Mouse (Mus musculus) thymus, postnatal 36 days (tissue): Measurements from ENCODE around the gene Zfp61.
"Not testable (repeated sequence)": the region's sequence is repeated elsewhere in the genome, so short reads cannot be mapped to it uniquely, and the experiment has no call there.

ENCODE experiments used
- DNase-seq, 2 experiments: peaks; one replicate each; pipeline ENCODE4 v3.0.0; 2022; ENCODE audit warnings: mixed read lengths in 2 of 2

Zfp61 gene

GRCm38 (mm10) chr7:24296386-24296785 is 4.6 kb downstream of the Zfp61 start:
- DNase-seq, result no peak

GRCm38 (mm10) chr7:24295376-24295775 is 5.7 kb downstream of the Zfp61 start:
- no peak for DNase-seq

GRCm38 (mm10) chr7:24294763-24295162 is 6.3 kb downstream of the Zfp61 start:
- no peak for DNase-seq

GRCm38 (mm10) chr7:24293061-24293851 is 7.8 kb downstream of the Zfp61 start:
- no peak for DNase-seq

- DNase-seq, result no peak
Observed at GRCm38 (mm10) chr7:24291387-24292090, 9.5 kb downstream of the Zfp61 start.

- no peak for DNase-seq
Observed at GRCm38 (mm10) chr7:24290106-24290693, 10.8 kb downstream of the Zfp61 start.

GRCm38 (mm10) chr7:24288512-24288911 is 12.5 kb downstream of the Zfp61 start:
- no peak for DNase-seq

- DNase-seq, result no peak
Observed at GRCm38 (mm10) chr7:24287670-24288069, 13.4 kb downstream of the Zfp61 start.

GRCm38 (mm10) chr7:24286916-24287315 is 14.1 kb downstream of the Zfp61 start:
- DNase-seq, result no peak

- DNase-seq, result no peak
Observed at GRCm38 (mm10) chr7:24286090-24286489, 14.9 kb downstream of the Zfp61 start.

GRCm38 (mm10) chr7:24280858-24281145 is 20.2 kb downstream of the Zfp61 start:
- DNase-seq, result no peak

GRCm38 (mm10) chr7:24280031-24280857 is 20.8 kb downstream of the Zfp61 start:
- DNase-seq, result no peak

GRCm38 (mm10) chr7:24278771-24279170 is 22.3 kb downstream of the Zfp61 start:
- not testable (repeated sequence) for DNase-seq

GRCm38 (mm10) chr7:24274456-24274855 is 26.6 kb downstream of the Zfp61 start:
- no peak for DNase-seq

GRCm38 (mm10) chr7:24271191-24271590 is 29.8 kb downstream of the Zfp61 start:
- DNase-seq, result no peak

- DNase-seq, result peak; percentile 67 to 78
Observed at GRCm38 (mm10) chr7:24270288-24270672, 30.8 kb downstream of the Zfp61 start, which contains the start of gene Zfp93. Zfp93 (plus strand) TSS chr7:24270420.

GRCm38 (mm10) chr7:24269667-24270287 is 31.3 kb downstream of the Zfp61 start:
- DNase-seq, result no peak

- no peak for DNase-seq
Observed at GRCm38 (mm10) chr7:24269256-24269655, 31.8 kb downstream of the Zfp61 start.

GRCm38 (mm10) chr7:24268176-24269155 is 32.6 kb downstream of the Zfp61 start:
- peak; percentile 21 to 46 for DNase-seq

- no peak for DNase-seq
Observed at GRCm38 (mm10) chr7:24260000-24260312, 41.1 kb downstream of the Zfp61 start.

- DNase-seq, result no peak
Observed at GRCm38 (mm10) chr7:24259306-24259999, 41.6 kb downstream of the Zfp61 start.
